Mouse (Mus musculus) cerebellum, adult 11-12 months (tissue): Measurements from ENCODE around the gene Dip2c.

ENCODE experiments used
- DNase-seq: peaks from one replicate; pipeline ENCODE4 v3.0.0; 2022

The Dip2c gene

DNA sequence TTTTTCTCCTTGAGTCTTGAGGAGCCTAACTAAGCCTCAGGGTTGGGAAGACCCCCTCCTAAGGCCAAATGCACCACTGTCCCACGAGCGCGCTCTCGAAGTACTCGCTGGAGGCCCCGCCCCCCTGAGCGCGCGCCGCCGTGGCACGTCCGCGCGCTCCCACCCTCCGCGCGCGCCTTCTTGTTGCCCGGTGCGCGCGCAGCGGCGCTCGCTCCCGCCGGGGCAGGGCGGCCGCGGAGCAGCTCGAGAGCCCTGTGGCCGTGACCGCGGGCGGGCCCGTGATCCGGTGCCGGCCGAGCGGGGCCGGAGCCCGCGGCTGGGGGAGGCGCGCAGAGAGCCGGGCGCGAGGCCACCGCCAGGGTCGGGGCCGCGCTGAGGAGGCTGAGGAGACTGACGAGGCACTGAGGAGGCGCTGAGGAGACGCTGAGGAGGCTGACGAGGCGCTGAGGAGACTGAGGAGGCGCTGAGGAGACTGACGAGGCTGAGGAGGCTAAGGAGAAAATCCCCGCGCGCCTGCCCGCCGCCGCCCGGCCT lies at the start of gene Dip2c:
TSS of gene Dip2c (plus strand) at position 207 of the 534 bp plus-strand sequence.
- DNase-seq: peak; percentile 92

- no peak for DNase-seq
These were observed 49.2 kb upstream of the Dip2c start for GRCm38 (mm10) chr13:9227078-9227477.

DNA sequence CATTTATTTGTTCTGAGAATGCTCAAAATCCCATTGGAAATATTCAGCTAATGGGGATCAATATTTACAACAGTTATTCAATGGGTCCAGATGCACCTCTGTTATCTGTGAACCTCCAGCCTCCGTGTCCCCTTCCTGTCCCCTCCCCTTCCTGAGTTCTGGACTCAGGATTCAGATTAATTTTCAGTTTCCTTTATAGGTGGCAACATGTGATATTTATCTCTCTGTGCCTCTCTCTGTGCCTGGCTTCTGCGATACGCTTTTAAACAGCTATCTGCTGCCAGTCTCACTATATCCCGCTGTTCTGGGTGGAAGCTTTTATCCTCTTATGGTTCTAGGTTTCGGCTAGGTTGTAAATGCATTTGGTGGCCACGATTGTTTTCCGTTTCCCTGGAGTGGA lies 38.8 kb upstream of the Dip2c start:
- no peak for DNase-seq

- no peak for DNase-seq
These were observed 37.2 kb upstream of the Dip2c start for GRCm38 (mm10) chr13:9239127-9239526.

DNA sequence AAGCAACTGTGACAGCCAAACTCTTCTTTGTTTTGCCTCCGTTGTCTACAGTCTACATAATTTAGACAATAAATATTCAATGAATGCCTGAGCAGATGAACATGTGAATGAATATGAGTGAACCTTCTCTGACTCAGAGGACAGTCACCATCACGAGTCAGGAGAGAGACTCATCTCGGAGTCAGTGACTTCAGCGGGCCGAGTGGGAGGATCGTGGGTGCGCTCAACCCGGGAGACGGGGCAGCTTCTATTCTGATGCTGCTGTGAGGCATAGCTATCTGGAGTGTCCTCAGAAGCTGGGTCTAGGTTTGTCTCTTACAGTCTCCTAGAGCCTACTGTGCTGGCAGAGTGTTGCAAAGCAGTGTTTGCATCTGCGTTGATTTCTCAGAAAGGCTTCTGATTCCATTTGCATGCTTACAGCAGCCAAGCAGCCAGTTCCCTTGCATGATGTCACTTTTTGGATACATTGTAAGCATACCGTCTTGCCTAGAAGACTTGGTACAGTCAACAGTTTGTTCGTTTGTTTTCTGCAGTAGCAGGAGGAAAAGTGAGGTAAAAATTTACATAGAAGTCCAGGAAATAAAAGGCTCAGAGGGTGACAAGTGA lies 36.6 kb upstream of the Dip2c start:
- DNase-seq: no peak

DNA sequence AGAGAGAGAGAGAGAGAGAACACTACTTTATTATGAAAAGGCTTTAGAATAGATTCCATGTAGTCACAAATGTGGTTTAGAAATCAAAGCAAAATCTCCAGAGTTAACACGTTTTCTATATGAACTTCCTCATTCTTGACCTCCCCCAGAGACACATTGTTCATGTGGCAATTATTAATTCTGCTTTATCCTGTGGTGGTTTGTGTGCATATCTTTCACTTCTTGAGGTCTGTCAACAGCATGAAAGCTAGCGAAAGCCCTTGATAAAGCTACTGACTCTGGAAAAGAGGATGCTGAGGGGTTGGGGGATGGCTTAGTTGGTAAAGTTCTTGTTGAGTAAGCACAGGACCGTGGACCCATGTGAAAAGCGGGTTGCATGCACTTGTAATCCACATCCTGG lies 14.6 kb upstream of the Dip2c start:
- DNase-seq: no peak

- DNase-seq: no peak
These were observed 10.8 kb upstream of the Dip2c start for GRCm38 (mm10) chr13:9265516-9265915.

GRCm38 (mm10) chr13:9276856-9277620 lies 710 bp downstream of the Dip2c start:
- peak; percentile 67 for DNase-seq

DNA sequence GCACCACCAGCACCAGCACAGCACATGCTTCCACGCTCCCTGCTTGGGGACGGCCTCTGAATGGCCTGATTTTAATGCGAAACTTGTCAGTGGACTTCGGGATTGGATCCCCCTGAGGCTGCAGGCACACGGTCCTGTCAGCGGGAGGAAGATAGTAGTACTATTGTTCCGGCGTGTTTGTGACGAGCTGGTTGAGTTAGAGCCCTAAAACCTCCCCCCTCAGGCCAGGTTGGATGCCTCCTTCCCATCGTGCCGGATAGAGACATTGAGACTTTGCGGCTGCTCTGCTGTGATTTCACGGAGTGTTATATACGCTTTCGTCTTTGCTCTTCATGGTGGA lies 1.3 kb downstream of the Dip2c start:
- peak; percentile 40 for DNase-seq

DNA sequence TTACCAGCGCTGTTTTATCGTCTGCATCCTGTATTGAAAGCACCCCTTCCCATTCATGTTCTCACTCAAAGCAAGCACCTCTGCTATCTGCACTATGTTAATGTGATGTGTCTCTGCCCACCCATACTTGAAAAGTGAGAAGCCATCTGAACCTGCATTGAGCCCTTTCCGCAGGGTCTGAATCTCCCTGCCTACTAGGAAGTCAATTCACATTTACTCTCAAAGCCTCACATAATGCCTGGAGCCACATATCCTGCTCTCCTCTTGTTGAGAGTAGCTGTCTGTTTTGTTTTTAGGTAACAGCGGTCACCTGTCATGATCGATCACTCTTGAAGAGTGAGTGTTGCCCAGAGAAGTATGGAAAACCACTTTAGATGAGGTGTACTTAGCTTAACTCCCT lies 2.3 kb downstream of the Dip2c start:
- no peak for DNase-seq

DNA sequence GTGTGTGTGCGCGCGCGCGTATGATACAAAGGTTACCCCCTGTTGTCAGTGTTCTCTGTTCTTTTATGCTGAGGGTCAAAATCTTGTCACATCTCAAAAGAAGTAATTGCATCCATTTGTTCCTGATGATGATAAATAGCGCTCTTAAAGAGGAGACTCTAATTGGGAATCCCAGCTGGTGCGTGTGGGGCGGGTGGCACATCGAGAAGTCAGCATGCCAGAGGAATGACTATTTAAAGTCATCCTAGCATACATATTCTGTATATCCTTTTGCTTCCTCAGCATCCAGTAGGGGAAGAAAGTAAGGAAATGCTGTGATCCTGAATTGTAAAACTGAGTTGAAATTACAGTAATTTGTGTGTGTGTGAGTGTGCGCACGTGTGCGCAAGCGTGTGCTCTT lies 6.7 kb downstream of the Dip2c start:
- no peak for DNase-seq

GRCm38 (mm10) chr13:9289916-9290315 lies 13.6 kb downstream of the Dip2c start:
- no peak for DNase-seq

DNA sequence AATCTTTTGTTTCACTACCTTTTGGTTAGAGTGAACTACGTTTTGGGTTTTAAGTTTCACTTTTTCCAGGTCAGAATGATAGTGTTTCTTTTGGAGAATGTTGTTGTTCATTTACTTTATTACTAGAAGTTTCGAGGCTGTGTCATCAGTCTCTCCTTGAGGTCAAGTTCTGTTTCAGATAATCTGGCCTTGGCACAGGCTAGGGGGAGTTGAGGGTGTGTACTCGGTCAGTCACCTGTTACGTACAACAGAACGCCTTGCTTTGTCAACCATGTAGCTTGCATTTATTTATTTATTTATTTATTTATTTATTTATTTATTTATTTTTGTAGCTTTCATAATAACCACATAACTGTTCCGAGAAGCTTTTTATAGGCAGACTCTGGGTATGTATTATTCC lies 20.0 kb downstream of the Dip2c start:
- no peak for DNase-seq

DNA sequence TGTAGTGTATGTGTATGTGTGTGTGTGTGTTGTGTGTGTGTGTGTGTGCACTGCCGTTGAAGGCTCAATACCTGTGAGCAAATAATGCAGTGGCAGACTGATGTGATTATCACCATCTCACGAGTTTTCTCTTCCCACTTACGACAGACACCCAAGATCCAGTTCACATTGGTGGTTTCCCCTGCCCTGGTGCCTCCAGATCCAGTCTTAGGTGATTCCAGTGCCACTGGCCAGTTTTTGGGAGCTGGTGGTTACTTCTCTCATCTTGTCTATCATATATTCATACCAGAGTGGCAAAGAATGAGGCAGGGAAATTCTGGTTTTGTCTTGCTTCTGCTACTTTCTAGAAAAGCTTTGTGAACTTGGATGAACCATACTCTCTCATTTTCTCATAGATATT lies 20.9 kb downstream of the Dip2c start:
- no peak for DNase-seq

DNA sequence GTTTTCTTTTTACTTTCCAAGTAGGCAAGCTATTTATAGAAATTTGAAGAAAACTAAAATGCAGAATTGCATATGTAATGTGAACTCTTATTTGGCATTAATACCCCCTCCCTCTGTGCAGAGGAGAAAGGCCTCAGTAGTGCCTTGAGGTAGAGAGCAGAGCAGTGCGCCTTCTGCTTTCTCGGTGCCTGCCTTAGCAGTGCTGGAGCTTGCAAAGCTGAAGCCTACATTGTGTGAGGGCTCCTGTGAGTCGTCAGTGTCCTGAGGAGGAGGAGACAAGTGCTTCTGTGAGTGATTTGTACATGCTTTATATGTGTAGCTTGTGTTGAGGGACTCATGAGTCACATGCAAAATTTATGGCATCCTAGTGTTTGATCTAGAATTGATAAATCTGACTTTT lies 21.4 kb downstream of the Dip2c start:
- DNase-seq: no peak

- DNase-seq: no peak
These were observed 23.3 kb downstream of the Dip2c start for GRCm38 (mm10) chr13:9299657-9300056.

- no peak for DNase-seq
These were observed 32.5 kb downstream of the Dip2c start for GRCm38 (mm10) chr13:9308863-9309262.

GRCm38 (mm10) chr13:9310806-9311205 lies 34.5 kb downstream of the Dip2c start:
- DNase-seq: no peak

DNA sequence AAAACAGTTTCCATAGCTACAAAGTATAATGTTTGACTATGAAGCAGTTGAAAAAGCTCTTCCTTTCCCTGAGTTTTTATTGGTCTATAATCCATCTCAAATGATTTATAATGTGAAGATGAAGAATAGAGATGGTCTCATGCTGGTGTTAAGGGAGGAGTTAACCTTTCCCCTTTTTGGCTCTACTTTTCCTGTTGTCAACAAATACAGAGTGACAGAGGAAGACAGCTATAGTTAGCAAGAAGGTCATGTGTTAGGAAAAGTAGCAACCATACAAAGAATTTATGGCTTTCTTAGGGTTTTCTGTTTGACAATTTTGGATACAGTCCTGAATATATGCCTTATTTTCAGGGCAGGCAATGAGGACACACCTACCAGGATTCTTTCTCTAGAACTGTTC lies 36.6 kb downstream of the Dip2c start:
- no peak for DNase-seq

DNA sequence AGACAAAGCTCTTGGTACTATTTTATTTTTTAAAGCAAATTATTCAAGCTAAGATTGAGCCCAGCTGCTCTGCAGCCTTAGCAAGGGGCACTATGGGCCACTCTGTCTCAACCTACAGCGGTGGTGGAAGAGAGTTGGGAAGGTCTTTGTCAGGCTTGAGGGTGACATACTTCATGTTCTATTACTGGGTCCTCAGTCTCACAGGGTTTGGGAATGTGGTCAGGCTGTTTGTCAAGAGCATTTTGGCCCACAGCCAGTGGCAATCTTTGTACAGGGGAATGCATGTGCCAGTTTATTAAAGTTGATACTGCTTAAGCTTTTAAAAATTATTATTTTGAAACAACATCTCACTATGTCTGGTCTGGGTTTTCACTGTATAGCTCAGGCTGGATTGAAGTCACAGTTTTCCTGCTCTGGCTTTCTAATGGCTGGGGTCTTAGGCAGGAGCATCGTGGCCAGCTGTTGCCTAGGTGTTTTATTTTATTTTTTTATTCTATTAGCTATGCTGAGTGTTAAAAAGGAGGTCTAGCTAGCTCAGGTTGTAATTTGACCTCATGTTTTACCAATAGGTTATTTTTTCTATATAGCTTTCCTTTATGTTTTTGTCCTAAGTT lies 37.9 kb downstream of the Dip2c start:
- DNase-seq: no peak

DNA sequence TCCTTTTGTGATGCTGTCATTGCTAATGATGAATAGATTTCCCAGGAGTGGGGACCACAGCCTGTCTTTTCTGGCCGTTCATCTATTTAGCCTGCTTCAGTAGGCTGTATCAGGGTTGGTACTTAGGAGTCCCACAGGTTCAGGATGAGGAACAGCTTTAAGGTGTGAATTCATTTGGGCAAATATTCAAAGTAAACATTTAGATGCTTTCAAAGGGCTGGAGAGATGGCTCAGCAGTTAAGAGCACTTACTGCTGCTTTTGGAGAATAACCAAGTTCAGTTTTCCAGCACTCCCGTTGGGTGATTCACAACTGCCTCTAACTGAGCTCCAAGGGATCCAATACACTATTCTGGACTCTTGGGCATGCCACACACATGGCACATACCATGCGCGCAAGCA lies 38.4 kb downstream of the Dip2c start:
- no peak for DNase-seq

DNA sequence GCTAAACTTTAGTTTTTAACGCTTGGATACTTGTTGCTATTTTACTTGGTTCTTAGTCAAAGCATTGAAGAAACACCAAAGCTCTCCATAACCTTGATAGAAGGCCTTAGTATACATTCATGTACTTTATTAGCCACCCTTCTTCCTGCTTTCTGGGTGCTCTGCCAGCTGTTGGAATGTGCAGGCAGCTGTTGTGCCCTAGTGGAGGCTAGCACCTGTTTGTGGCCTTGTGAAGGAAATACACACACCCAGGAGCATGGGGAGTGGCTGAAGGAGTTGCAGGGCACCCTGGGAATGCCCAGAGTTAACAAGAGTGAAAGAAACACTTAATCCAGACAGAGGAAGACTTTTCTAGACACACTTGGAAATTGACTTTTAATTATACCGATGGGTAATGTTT lies 43.4 kb downstream of the Dip2c start:
- DNase-seq: no peak

DNA sequence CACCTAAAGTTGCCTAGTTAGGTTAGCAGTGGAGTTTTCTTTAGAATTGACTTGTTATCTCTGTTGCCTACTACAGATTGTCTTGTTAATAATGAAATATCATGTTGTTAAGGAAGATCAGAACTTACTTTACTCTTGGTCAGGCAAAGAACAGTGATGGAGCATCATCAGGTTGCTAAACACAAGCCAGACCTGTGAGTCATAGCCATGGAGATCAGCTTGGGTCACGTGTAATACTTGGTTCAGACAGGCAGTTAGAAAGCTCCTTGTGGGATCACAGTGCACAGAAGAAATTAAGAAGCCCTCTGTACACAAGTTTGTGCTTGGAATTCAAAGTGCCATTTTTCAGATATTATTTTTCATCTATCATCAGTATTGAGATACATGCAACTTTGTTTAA lies 48.9 kb downstream of the Dip2c start:
- no peak for DNase-seq

- DNase-seq: no peak
These were observed 53.1 kb downstream of the Dip2c start for GRCm38 (mm10) chr13:9329307-9329915.
